Mouse (Mus musculus): ENCODE measurements around the gene Slc35e2.
"Not testable (repeated sequence)": the region's sequence is repeated elsewhere in the genome, so short reads cannot be mapped to it uniquely, and the experiment has no call there.

The Slc35e2 gene

GRCm38 (mm10) chr4:155624338-155625291 is 23.4 kb downstream of the Slc35e2 start, which contains the start of gene Cdk11b:
Gene Cdk11b (plus strand): TSS chr4:155624854.
- DNase-seq (ENCODE audit: low spot score in 2 of 2): peak; percentile 92 to 94

GRCm38 (mm10) chr4:155630267-155630666 is 29.1 kb downstream of the Slc35e2 start:
- no peak for DNase-seq (ENCODE audit: low spot score in 2 of 2)

GRCm38 (mm10) chr4:155635766-155636499 is 34.7 kb downstream of the Slc35e2 start:
- DNase-seq (ENCODE audit: low spot score in 2 of 2): no peak

GRCm38 (mm10) chr4:155643531-155643930 is 42.3 kb downstream of the Slc35e2 start:
- DNase-seq (ENCODE audit: low spot score in 2 of 2): no peak

GRCm38 (mm10) chr4:155645308-155645707 is 44.1 kb downstream of the Slc35e2 start, which contains the start of gene Gm10563:
Gene Gm10563 (minus strand): TSS chr4:155645408.
- not testable (repeated sequence) for DNase-seq (ENCODE audit: low spot score in 2 of 2)

- DNase-seq (ENCODE audit: low spot score in 2 of 2): no peak
These were observed 44.5 kb downstream of the Slc35e2 start for GRCm38 (mm10) chr4:155645721-155646120.

- no peak for DNase-seq (ENCODE audit: low spot score in 2 of 2)
These were observed 48.1 kb downstream of the Slc35e2 start for GRCm38 (mm10) chr4:155649355-155649754.

- DNase-seq (ENCODE audit: low spot score in 2 of 2): peak; percentile 58 to 63
These were observed 50.5 kb downstream of the Slc35e2 start for GRCm38 (mm10) chr4:155651553-155652269.

- DNase-seq (ENCODE audit: low spot score in 2 of 2): no peak
These were observed 51.3 kb downstream of the Slc35e2 start for GRCm38 (mm10) chr4:155652283-155653085.

- DNase-seq (ENCODE audit: low spot score in 2 of 2): peak; percentile 55 to 68
These were observed 51.9 kb downstream of the Slc35e2 start, which contains the start of gene Mmp23 for GRCm38 (mm10) chr4:155653086-155653450. Gene Mmp23 (minus strand): TSS chr4:155653384.

- DNase-seq (ENCODE audit: low spot score in 2 of 2): peak in 1 of 2 experiments; percentile 32
These were observed 52.4 kb downstream of the Slc35e2 start for GRCm38 (mm10) chr4:155653451-155654182.

GRCm38 (mm10) chr4:155654183-155654455 is 52.9 kb downstream of the Slc35e2 start:
- peak in 1 of 2 experiments; percentile 57 for DNase-seq (ENCODE audit: low spot score in 2 of 2)

GRCm38 (mm10) chr4:155654456-155655298 is 53.5 kb downstream of the Slc35e2 start:
- DNase-seq (ENCODE audit: low spot score in 2 of 2): peak in 1 of 2 experiments; percentile 58

GRCm38 (mm10) chr4:155656214-155656751 is 55.1 kb downstream of the Slc35e2 start:
- no peak for DNase-seq (ENCODE audit: low spot score in 2 of 2)

GRCm38 (mm10) chr4:155658961-155659360 is 57.7 kb downstream of the Slc35e2 start:
- no peak for DNase-seq (ENCODE audit: low spot score in 2 of 2)

GRCm38 (mm10) chr4:155660641-155661040 is 59.4 kb downstream of the Slc35e2 start:
- no peak for DNase-seq (ENCODE audit: low spot score in 2 of 2)

- DNase-seq (ENCODE audit: low spot score in 2 of 2): no peak
These were observed 65.7 kb downstream of the Slc35e2 start for GRCm38 (mm10) chr4:155666903-155667302.

GRCm38 (mm10) chr4:155668689-155669597 is 67.7 kb downstream of the Slc35e2 start, which contains the start of gene Mib2:
Gene Mib2 (minus strand): TSS chr4:155669198.
- DNase-seq (ENCODE audit: low spot score in 2 of 2): peak; percentile 96 to 98

All from heart, adult 9 months (tissue).